Mouse (Mus musculus): ENCODE results near the gene Fam72a. TPM values are rescaled to one million over a fixed set of nuclear protein-coding genes. Genes with fewer than 3 reads are reported as not detected.

Gene Fam72a
- 1.1 and 1.2 TPM in 2 replicates for polyA plus RNA-seq (2015; fragmentation: Nextera tagmentation; extraction: Ambion mirVana)

DNA sequence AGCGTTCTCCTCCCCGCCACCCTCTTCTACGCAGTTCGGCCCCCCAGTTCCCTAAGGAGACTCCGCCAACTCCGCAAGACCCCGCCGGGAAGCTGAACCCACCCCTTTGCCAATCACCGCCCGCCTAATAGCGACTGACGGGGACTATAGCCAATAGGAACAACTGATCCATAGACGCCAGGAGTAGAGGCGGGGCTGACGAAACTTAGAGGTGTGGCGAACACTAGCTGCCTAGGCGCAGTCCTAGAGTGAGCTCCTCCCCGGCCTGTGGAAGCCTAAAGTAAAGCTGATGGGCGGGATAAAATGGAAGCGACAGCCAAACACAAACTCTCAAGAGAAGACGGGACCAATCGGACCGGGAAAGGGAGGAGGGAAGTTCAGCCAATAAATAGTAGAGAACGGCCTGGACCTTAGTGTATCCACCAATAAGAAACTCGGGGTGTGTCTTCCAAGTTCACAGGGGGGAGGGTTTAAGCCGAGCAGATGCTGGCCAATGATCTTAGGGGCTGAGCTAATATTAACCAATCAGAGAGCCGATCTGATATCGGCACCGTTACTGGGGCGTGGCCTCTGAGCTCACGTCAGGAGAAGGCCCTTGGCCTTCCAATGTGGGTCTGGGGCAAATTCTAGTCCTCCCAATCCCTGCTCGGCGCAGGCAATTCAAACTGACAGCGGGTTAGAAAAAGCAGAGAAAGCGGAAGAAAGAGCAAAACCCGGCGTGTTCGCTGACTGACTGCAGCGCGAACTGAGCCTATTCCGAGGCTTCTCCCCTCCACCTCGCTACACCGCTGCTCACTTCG, at the start of gene Fam72a, which contains the start of gene Srgap2:
TSS of gene Fam72a (plus strand) at position 623 of the 800 bp plus-strand sequence.
TSS of gene Srgap2 (minus strand) at position 72 of the 800 bp plus-strand sequence.

Small RNA genes lying within 50 kb of the gene (microRNA-seq; reads per million reads assigned to microRNA genes)
- not detected for gene Gm24273

Other genes with a start within 250 kb of the Fam72a start
- gene Ikbke, start 248.3 kb upstream of the Fam72a start, polyA plus RNA-seq (2015; fragmentation: Nextera tagmentation; extraction: Ambion mirVana), result 0.96 and 1.1 TPM in 2 replicates
- 25.2 and 26.0 TPM in 2 replicates for gene Srgap2, start 551 bp upstream of the Fam72a start, polyA plus RNA-seq (2015; fragmentation: Nextera tagmentation; extraction: Ambion mirVana)
- not detected in 2 replicates for gene Avpr1b, start 71.3 kb downstream of the Fam72a start, polyA plus RNA-seq (2015; fragmentation: Nextera tagmentation; extraction: Ambion mirVana)
- 0.08 TPM in 1 of 2 replicates, not detected in the other for gene Ctse, start 110.4 kb downstream of the Fam72a start, polyA plus RNA-seq (2015; fragmentation: Nextera tagmentation; extraction: Ambion mirVana)
- gene Rab7b, start 160.8 kb downstream of the Fam72a start, polyA plus RNA-seq (2015; fragmentation: Nextera tagmentation; extraction: Ambion mirVana), result 3.2 and 3.7 TPM in 2 replicates
- gene Slc26a9, start 216.1 kb downstream of the Fam72a start, polyA plus RNA-seq (2015; fragmentation: Nextera tagmentation; extraction: Ambion mirVana), result 0.03 and 0.06 TPM in 2 replicates

Measured in neural tube, postnatal 0 days (tissue).